ENCODE assay signal across 18 mouse cellular contexts in genomic region chr17:44592067-44592736, GRCm38 (mm10).
DNase-seq lines count a peak whose midpoint lies in the region; ATAC-seq and TF ChIP-seq lines count a peak whose summit lies in the region.
"Had no signal": no experiment of that assay in that cellular context is flagged by ENCODE, and none has a peak within 500 bp of the region (broad histone marks: within the 10 kb centered on the region; RNA-seq: fewer than 3 reads in every experiment).

No protein-coding gene starts in this region.

- WGBS in embryonic facial prominence, embryonic 14.5 days = 37% methylated on average over 16 of the region's 16 CpGs
- WGBS in limb, embryonic 14.5 days = 36% methylated on average over 16 of the region's 16 CpGs
- 85% methylated on average over 16 of the region's 16 CpGs for WGBS in liver, embryonic 11.5 days
- 83% methylated on average over 16 of the region's 16 CpGs for WGBS in midbrain, embryonic 15.5 days

- no peak overlapping the region for H3K9ac ChIP-seq in embryonic facial prominence, embryonic 14.5 days (ENCODE audit: low read depth, low read length)
- H3K9ac ChIP-seq in limb, embryonic 14.5 days (ENCODE audit: low read depth, low read length, severe bottlenecking) = no peak overlapping the region
- H3K9ac ChIP-seq in liver, embryonic 11.5 days (ENCODE audit: low read depth, low read length) = no peak overlapping the region
- H3K9ac ChIP-seq in midbrain, embryonic 15.5 days = no peak overlapping the region
- H3K9ac ChIP-seq: forebrain, embryonic 15.5 days; heart, embryonic 12.5 days; hindbrain, embryonic 14.5 days; intestine, embryonic 15.5 days had no signal

- H3K4me2 ChIP-seq in embryonic facial prominence, embryonic 14.5 days (ENCODE audit: low read depth, low read length) = no peak overlapping the region
- no peak overlapping the region for H3K4me2 ChIP-seq in limb, embryonic 14.5 days (replicated peaks; ENCODE audit: low read depth, low read length, severe bottlenecking)
- H3K4me2 ChIP-seq in liver, embryonic 11.5 days = no peak overlapping the region
- no peak overlapping the region for H3K4me2 ChIP-seq in midbrain, embryonic 15.5 days
- H3K4me2 ChIP-seq: forebrain, embryonic 15.5 days; heart, embryonic 12.5 days; hindbrain, embryonic 14.5 days; intestine, embryonic 15.5 days had no signal

- 0 out of 2 replicates have a peak, but pooled peaks cover 13% of the 10 kb centered on the region for H3K4me1 ChIP-seq in embryonic facial prominence, embryonic 14.5 days (ENCODE audit: control insufficient read depth, insufficient read depth, low read length)
- H3K4me1 ChIP-seq in limb, embryonic 14.5 days (ENCODE audit: control insufficient read depth, insufficient read depth, low read length) = peaks cover 8% of the 10 kb centered on the region; the same call in 1 of the 2 replicates
- no peaks in the 10 kb centered on the region for H3K4me1 ChIP-seq in liver, embryonic 11.5 days (replicated peaks; ENCODE audit: control insufficient read depth, insufficient read depth, low read length)
- no peaks in the 10 kb centered on the region for H3K4me1 ChIP-seq in midbrain, embryonic 15.5 days
- H3K4me1 ChIP-seq: forebrain, embryonic 15.5 days; heart, embryonic 12.5 days; intestine, embryonic 15.5 days had no signal

- H3K4me3 ChIP-seq in embryonic facial prominence, embryonic 14.5 days (ENCODE audit: low read depth, low read length) = no peak overlapping the region
- H3K4me3 ChIP-seq in limb, embryonic 14.5 days (replicated peaks; ENCODE audit: low read length) = no peak overlapping the region
- no peak overlapping the region for H3K4me3 ChIP-seq in liver, embryonic 11.5 days (ENCODE audit: low read depth, low read length)
- H3K4me3 ChIP-seq in midbrain, embryonic 15.5 days = no peak overlapping the region
- H3K4me3 ChIP-seq: erythroblast, embryonic 14.5 days; forebrain, embryonic 15.5 days; heart, adult 2 months; heart, embryonic 12.5 days; hindbrain, embryonic 10.5 days; intestine, embryonic 15.5 days had no signal

- no peaks in the 10 kb centered on the region for H3K27me3 ChIP-seq in embryonic facial prominence, embryonic 14.5 days (replicated peaks; ENCODE audit: control insufficient read depth, insufficient read depth, low read length)
- H3K27me3 ChIP-seq in limb, embryonic 14.5 days (ENCODE audit: control insufficient read depth, insufficient read depth, low read length) = no peaks in the 10 kb centered on the region
- H3K27me3 ChIP-seq in liver, embryonic 11.5 days (replicated peaks; ENCODE audit: control insufficient read depth, insufficient read depth, low read length) = no peaks in the 10 kb centered on the region
- H3K27me3 ChIP-seq in midbrain, embryonic 15.5 days (replicated peaks) = no peaks in the 10 kb centered on the region; the same call in 1 of the 2 replicates
- H3K27me3 ChIP-seq: forebrain, embryonic 15.5 days; heart, embryonic 12.5 days; intestine, embryonic 15.5 days had no signal

- TF ChIP-seq POLR2A in limb, embryonic 14.5 days (IDR thresholded peaks at IDR 0.05; ENCODE audit: borderline replicate concordance, extremely low read depth, insufficient read depth, insufficient read length) = no peak

- no peaks in the 10 kb centered on the region for H3K36me3 ChIP-seq in embryonic facial prominence, embryonic 14.5 days (ENCODE audit: control insufficient read depth, insufficient read depth, low read length)
- no peaks in the 10 kb centered on the region for H3K36me3 ChIP-seq in limb, embryonic 14.5 days (ENCODE audit: control insufficient read depth, insufficient read depth, low read length)
- no peaks in the 10 kb centered on the region for H3K36me3 ChIP-seq in liver, embryonic 11.5 days (ENCODE audit: control insufficient read depth, insufficient read depth, low read length)
- H3K36me3 ChIP-seq in midbrain, embryonic 15.5 days (replicated peaks) = no peaks in the 10 kb centered on the region
- H3K36me3 ChIP-seq: forebrain, embryonic 15.5 days; heart, embryonic 12.5 days; hindbrain, embryonic 10.5 days; intestine, embryonic 15.5 days had no signal

- peak overlapping the region; percentile 6; the same call in 1 of the 2 replicates for H3K27ac ChIP-seq in embryonic facial prominence, embryonic 14.5 days (replicated peaks; ENCODE audit: low read depth, low read length)
- H3K27ac ChIP-seq in limb, embryonic 14.5 days (replicated peaks; ENCODE audit: low read depth, low read length) = no peak overlapping the region
- no peak overlapping the region for H3K27ac ChIP-seq in liver, embryonic 11.5 days (ENCODE audit: low read depth, low read length)
- no peak overlapping the region for H3K27ac ChIP-seq in midbrain, embryonic 15.5 days
- H3K27ac ChIP-seq: forebrain, embryonic 15.5 days; heart, adult 2 months; hindbrain, embryonic 10.5 days; hindbrain, embryonic 14.5 days; intestine, embryonic 15.5 days had no signal

- DNase-seq in heart, adult 11 months = peak; percentile 64
- DNase-seq in heart, adult 9 months (ENCODE audit: low spot score in 2 of 2) = no peak
- DNase-seq in 3T3-L1 (ENCODE audit: low read depth, low spot score) = peak; percentile 80
- peak; percentile 76 for DNase-seq in embryonic facial prominence, embryonic 14.5 days (ENCODE audit: low spot score)
- DNase-seq in limb, embryonic 14.5 days (ENCODE audit: low spot score) = peak; percentile 39
- DNase-seq in liver, embryonic 11.5 days (ENCODE audit: low spot score) = no peak
- DNase-seq in adrenal gland, postnatal 14 days = no peak
- DNase-seq: cerebellum, adult 18-20 months; cerebellum, adult 9-11 months; cerebellum, postnatal 36 days; heart, adult 2 months had no signal

- no peaks in the 10 kb centered on the region for H3K9me3 ChIP-seq in embryonic facial prominence, embryonic 14.5 days (ENCODE audit: control insufficient read depth, low read length)
- no peaks in the 10 kb centered on the region for H3K9me3 ChIP-seq in limb, embryonic 14.5 days (ENCODE audit: control insufficient read depth, low read length)
- no peaks in the 10 kb centered on the region for H3K9me3 ChIP-seq in liver, embryonic 11.5 days (ENCODE audit: control insufficient read depth, low read length)
- H3K9me3 ChIP-seq in midbrain, embryonic 15.5 days = no peaks in the 10 kb centered on the region
- H3K9me3 ChIP-seq: forebrain, embryonic 15.5 days; heart, embryonic 12.5 days; hindbrain, embryonic 10.5 days; intestine, embryonic 15.5 days had no signal

- peak; percentile 51; the same call in 1 of the 2 replicates for ATAC-seq in embryonic facial prominence, embryonic 14.5 days (ENCODE audit: low read depth)
- ATAC-seq in limb, embryonic 14.5 days (ENCODE audit: low FRiP score, low read depth) = no peak
- ATAC-seq in liver, embryonic 11.5 days (replicated peaks; ENCODE audit: low FRiP score) = no peak
- no peak for ATAC-seq in midbrain, embryonic 15.5 days (replicated peaks)
- ATAC-seq: forebrain, embryonic 15.5 days; intestine, embryonic 15.5 days had no signal

Comparison
In these comparisons a context has a peak if more than half of its experiments do, and no peak if none do; other contexts are left out.
1. DNase-seq: peak in heart, adult 11 months (single experiment), 3T3-L1 (single experiment), embryonic facial prominence, embryonic 14.5 days (single experiment) and limb, embryonic 14.5 days (single experiment); none in heart, adult 9 months (0 of 2), liver, embryonic 11.5 days (single experiment) and adrenal gland, postnatal 14 days (single experiment).